Mouse (Mus musculus): Measurements from ENCODE around the gene Atp1a4.

GRCm38 (mm10) chr1:172218164-172218910, 39.9 kb downstream of the Atp1a4 start:
- no peak for TF ChIP-seq POLR2A (IDR thresholded peaks at IDR 0.05; ENCODE audit: low read depth, low read length)
- no peak for TF ChIP-seq CTCF (IDR thresholded peaks at IDR 0.05; ENCODE audit: borderline replicate concordance, insufficient read depth, low read length)
